Mouse (Mus musculus) C2C12 (cell line): Measurements from ENCODE around the gene Lxn. TPM values are rescaled to one million over a fixed set of nuclear protein-coding genes. Genes with fewer than 3 reads are reported as not detected.
A peak's percentile ranks its signal among the peaks of the same experiment; 100 is the strongest.

ENCODE experiments used
- H3K27me3 ChIP-seq: one replicate; pipeline ENCODE4 v1.6.1; 2011; ENCODE audit not compliant: control insufficient read depth, insufficient read depth, insufficient read length
- H3K36me3 ChIP-seq: one replicate; pipeline ENCODE4 v1.6.1; 2011; ENCODE audit not compliant: control insufficient read depth, insufficient read depth
- H3K4me3 ChIP-seq: one replicate; pipeline ENCODE4 v1.5.1; 2011; ENCODE audit warnings: mild to moderate bottlenecking, control low read depth; ENCODE audit not compliant: poor library complexity, insufficient read depth, severe bottlenecking
- H3K79me2 ChIP-seq: one replicate; pipeline ENCODE4 v1.6.1; 2011; ENCODE audit not compliant: control insufficient read depth, insufficient read depth
- H3K79me3 ChIP-seq: one replicate; pipeline ENCODE4 v1.6.1; 2011; ENCODE audit warnings: low read depth, control low read depth
- H3ac ChIP-seq: one replicate; pipeline ENCODE3; 2011; ENCODE audit warnings: low read depth; ENCODE audit not compliant: control insufficient read depth, insufficient read length
- CEBPB ChIP-seq: IDR thresholded peaks from one replicate; pipeline ENCODE4 v1.6.1; 2011; ENCODE audit warnings: low read depth, mild to moderate bottlenecking, control low read depth, moderate library complexity
- CTCF ChIP-seq: IDR thresholded peaks from one replicate; pipeline ENCODE4 v1.5.1; 2011; ENCODE audit not compliant: control insufficient read depth, insufficient read depth, insufficient read length
- FOSL1 ChIP-seq: IDR thresholded peaks from one replicate; pipeline ENCODE4 v1.8.0; 2011; ENCODE audit warnings: mild to moderate bottlenecking, low read length; ENCODE audit not compliant: poor library complexity, insufficient read depth, severe bottlenecking
- MAX ChIP-seq: IDR thresholded peaks from one replicate; pipeline ENCODE4 v1.6.1; 2011; ENCODE audit warnings: mild to moderate bottlenecking, control low read depth
- MYOD1 ChIP-seq: IDR thresholded peaks from one replicate; pipeline ENCODE4 v1.6.1; 2011; ENCODE audit warnings: low read depth; ENCODE audit not compliant: control insufficient read depth, insufficient read length
- MYOG ChIP-seq: IDR thresholded peaks from one replicate; pipeline ENCODE4 v1.6.1; 2011; ENCODE audit not compliant: control insufficient read depth, insufficient read length; ENCODE audit errors: extremely low read depth
- USF1 ChIP-seq: IDR thresholded peaks from one replicate; pipeline ENCODE4 v1.6.1; 2011; ENCODE audit warnings: low read depth, mild to moderate bottlenecking, control low read depth, moderate library complexity
- polyA plus RNA-seq: library from polyadenylated mRNA; unstranded; fragments of >200 nt; fragmentation: generic; extraction: Trizol; gene quantifications from one replicate; pipeline ENCODE4 v1.2.1, GENCODE M21; 2012; ENCODE audit warnings: missing spikeins

The Lxn gene
- polyA plus RNA-seq, 1 experiment = 17.2 TPM

DNA sequence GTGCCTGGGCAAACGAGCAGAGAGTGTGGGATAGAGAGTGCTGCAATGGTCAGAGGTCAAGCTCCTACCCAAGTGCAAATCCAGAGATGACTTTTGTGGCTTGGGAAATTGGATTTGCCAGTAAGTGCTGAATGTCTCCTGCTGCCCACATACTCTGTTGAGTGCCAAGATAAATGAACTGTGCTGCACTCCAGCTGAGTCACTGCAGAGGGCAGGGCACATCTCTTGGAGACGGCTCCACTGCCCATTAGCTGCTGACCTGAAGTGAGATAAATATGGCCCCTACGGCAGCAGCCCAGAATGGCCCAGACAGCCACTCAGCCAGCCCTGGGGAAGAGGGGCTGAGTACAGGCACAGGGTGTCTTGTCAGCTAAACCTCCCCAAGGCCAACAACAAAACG, 26.4 kb upstream of the Lxn start:
- no peak overlapping the region for H3ac ChIP-seq
- no peaks in the 10 kb centered on the region for H3K36me3 ChIP-seq
- H3K4me3 ChIP-seq = no peak overlapping the region
- no peaks in the 10 kb centered on the region for H3K27me3 ChIP-seq
- no peaks in the 10 kb centered on the region for H3K79me2 ChIP-seq
- TF ChIP-seq FOSL1 = peak; percentile 10
- no peak for TF ChIP-seq MAX
- TF ChIP-seq MYOD1 = peak; percentile 44
- H3K79me3 ChIP-seq = no peaks in the 10 kb centered on the region

DNA sequence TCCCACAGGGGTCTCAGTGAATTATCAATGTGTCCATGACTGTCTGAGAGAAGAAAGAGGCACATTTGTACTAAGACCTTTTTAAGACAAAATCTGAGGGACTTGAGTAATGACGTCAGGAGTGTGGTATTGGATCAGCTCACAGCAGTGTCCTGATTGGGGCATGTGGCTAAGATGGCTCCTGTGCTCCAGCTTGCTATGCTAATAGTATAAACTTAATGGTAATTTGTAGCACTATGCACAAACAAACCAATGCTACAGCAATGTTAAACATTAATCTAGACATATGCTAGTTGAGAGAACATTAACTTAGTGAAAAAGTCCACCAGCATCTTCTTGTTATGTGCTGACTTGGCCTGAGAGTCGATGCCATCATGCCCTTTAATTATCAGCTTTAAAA, 21.5 kb upstream of the Lxn start:
- no peak overlapping the region for H3ac ChIP-seq
- TF ChIP-seq MYOD1 (no peak), MYOG (no peak), FOSL1 (no peak), CEBPB (no peak), MAX (no peak), USF1 (no peak), CTCF (no peak)
- no peaks in the 10 kb centered on the region for H3K36me3 ChIP-seq
- no peaks in the 10 kb centered on the region for H3K79me2 ChIP-seq
- no peaks in the 10 kb centered on the region for H3K79me3 ChIP-seq
- no peak overlapping the region for H3K4me3 ChIP-seq
- no peaks in the 10 kb centered on the region for H3K27me3 ChIP-seq

DNA sequence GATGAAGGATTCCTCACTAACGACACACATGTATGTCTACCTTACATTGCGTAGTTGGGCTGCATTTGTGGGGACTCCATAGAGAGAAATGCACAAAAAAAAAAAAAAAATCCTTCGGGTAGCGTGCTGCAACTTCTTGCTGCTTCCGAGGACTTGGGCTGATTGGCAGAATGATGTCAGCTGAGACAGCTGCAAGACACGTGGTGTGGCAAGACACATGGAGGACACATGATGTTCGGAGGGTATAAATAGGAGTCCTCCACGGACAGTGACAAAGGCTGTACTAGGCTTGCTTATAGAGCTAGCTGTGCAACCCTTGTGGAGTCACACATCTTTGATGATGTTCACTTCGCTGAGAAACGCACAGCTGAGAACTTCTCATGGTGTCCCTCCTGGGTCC, 18.7 kb upstream of the Lxn start:
- Histone ChIP-seq H3K4me3 (no peak overlapping the region), H3K27me3 (no peaks in the 10 kb centered on the region), H3K79me3 (no peaks in the 10 kb centered on the region), H3K79me2 (no peaks in the 10 kb centered on the region), H3K36me3 (peaks cover 15% of the 10 kb centered on the region), H3ac (no peak overlapping the region)
- TF ChIP-seq MYOD1 = no peak
- no peak for TF ChIP-seq CTCF
- no peak for TF ChIP-seq FOSL1
- TF ChIP-seq CEBPB = no peak
- no peak for TF ChIP-seq USF1
- TF ChIP-seq MAX = no peak
- no peak for TF ChIP-seq MYOG

DNA sequence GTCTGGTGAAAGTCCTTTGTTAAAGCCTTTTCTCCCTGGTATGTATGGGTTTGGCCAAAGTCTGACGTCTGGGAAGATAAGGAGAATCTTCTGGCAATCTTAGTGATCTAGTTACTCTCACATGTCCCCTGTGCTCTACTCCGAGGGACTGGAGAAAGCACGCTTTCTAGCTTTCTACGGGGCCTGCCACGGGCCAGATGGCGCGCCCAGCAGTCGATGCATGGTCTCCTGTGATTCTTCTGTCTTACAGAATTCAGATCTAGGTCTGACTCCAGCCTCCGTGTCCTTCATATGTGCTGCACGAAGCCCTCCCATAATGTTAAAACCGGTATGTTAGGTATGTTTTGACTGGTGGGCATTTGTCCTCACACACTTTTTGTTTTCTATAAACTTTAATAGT, 16.1 kb upstream of the Lxn start:
- no peak for TF ChIP-seq MYOG
- no peak for TF ChIP-seq MAX
- TF ChIP-seq USF1 = no peak
- no peak for TF ChIP-seq CTCF
- H3K36me3 ChIP-seq = peaks cover 39% of the 10 kb centered on the region
- H3K79me2 ChIP-seq = no peaks in the 10 kb centered on the region
- no peak overlapping the region for H3K4me3 ChIP-seq
- no peak overlapping the region for H3ac ChIP-seq
- H3K79me3 ChIP-seq = no peaks in the 10 kb centered on the region
- H3K27me3 ChIP-seq = no peaks in the 10 kb centered on the region

DNA sequence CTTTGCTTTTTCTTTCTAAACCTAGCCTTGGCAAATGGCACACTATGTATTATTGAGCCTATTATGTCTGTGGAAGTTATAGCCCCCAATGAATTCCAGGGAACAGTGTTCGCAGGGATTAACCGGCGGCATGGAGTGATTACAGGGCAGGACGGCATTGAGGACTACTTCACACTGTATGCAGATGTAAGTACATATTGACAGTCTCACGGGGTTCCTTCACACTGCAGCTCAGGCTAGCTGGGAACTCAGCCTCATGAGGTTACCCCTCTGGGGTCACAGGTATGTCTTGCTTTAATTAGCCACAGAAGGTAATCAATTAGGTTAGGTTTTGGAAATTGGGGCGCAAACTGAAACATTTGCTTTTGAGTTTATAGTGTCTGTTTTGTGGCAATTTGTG, 9.7 kb upstream of the Lxn start:
- Histone ChIP-seq H3K27me3 (no peaks in the 10 kb centered on the region), H3K4me3 (no peak overlapping the region), H3K79me3 (peaks cover 1% of the 10 kb centered on the region), H3K36me3 (peaks cover 79% of the 10 kb centered on the region), H3K79me2 (no peaks in the 10 kb centered on the region), H3ac (no peak overlapping the region)
- TF ChIP-seq USF1 = no peak
- no peak for TF ChIP-seq FOSL1
- no peak for TF ChIP-seq MAX
- TF ChIP-seq CEBPB = no peak
- no peak for TF ChIP-seq MYOD1
- TF ChIP-seq MYOG = no peak
- no peak for TF ChIP-seq CTCF

DNA sequence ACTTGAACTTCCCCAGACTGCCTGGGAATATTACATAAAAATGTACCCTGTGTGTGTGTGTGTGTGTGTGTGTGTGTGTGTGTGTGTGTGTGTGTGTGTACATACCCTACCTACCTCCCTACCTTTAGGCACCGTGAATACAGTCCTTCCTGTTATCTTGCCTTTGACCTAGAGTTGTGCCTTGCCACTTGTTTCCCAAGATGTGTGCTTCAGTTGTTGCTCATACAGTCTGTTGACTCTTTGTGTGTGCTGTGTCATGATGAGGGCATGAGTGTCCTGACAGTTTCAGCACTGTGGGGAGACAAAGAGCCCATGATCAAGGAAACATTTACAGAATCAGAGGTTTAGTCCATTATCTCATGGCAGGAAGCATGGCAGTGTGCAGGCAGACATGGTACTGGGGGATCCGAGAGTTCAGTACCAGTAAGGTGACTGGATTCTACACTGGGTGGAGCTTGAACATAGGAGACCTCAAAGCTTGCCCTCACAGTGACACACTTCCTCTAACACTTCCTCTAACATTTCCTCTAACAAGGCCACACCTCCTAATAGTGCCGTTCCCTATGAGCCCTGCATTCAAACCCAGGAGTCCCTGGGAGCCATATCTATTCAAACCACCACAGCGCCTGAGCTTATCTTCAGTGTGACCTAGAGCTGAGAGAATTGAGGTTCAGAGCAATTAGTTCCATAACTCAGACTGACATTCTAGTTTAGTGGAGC, 7.8 kb upstream of the Lxn start:
- TF ChIP-seq USF1 (no peak), FOSL1 (no peak), CEBPB (no peak), MYOG (no peak), MYOD1 (no peak), CTCF (no peak), MAX (no peak)
- H3ac ChIP-seq = no peak overlapping the region
- H3K79me2 ChIP-seq = no peaks in the 10 kb centered on the region
- no peak overlapping the region for H3K4me3 ChIP-seq
- H3K27me3 ChIP-seq = no peaks in the 10 kb centered on the region
- H3K79me3 ChIP-seq = peaks cover 1% of the 10 kb centered on the region
- H3K36me3 ChIP-seq = peaks cover 77% of the 10 kb centered on the region
